ENCODE assay signal across 8 mouse cellular contexts in genomic region chr3:137951819-137952218, GRCm38 (mm10). TPM values are rescaled to one million over a fixed set of nuclear protein-coding genes. Genes with fewer than 3 reads are reported as not detected.
A peak's percentile ranks its signal among the peaks of the same experiment; 100 is the strongest.
DNase-seq lines count a peak whose midpoint lies in the region; ATAC-seq and TF ChIP-seq lines count a peak whose summit lies in the region.

No protein-coding gene starts in this region.

- peaks cover 41% of the 10 kb centered on the region for H3K4me1 ChIP-seq in heart, embryonic 16.5 days (ENCODE audit: control insufficient read depth, insufficient read depth, low read length)
- peaks cover 13% of the 10 kb centered on the region for H3K4me1 ChIP-seq in ES-Bruce4 (ENCODE audit: control insufficient read depth, insufficient read depth, low read length)
- H3K4me1 ChIP-seq in embryonic facial prominence, embryonic 14.5 days (ENCODE audit: control insufficient read depth, insufficient read depth, low read length) = peaks cover 26% of the 10 kb centered on the region
- peaks cover 98% of the 10 kb centered on the region for H3K4me1 ChIP-seq in liver, embryonic 12.5 days

- no peak overlapping the region for H3K4me3 ChIP-seq in heart, embryonic 16.5 days (ENCODE audit: low read length)
- no peak overlapping the region for H3K4me3 ChIP-seq in ES-Bruce4 (ENCODE audit: low read depth, low read length)
- H3K4me3 ChIP-seq in embryonic facial prominence, embryonic 14.5 days (ENCODE audit: low read depth, low read length) = no peak overlapping the region
- H3K4me3 ChIP-seq in liver, embryonic 12.5 days = no peak overlapping the region

- TF ChIP-seq POLR2A in ES-Bruce4 (IDR thresholded peaks at IDR 0.05; ENCODE audit: insufficient read depth, low read length) = no peak

- no peak for TF ChIP-seq EP300 in ES-Bruce4 (IDR thresholded peaks at IDR 0.05; ENCODE audit: insufficient read depth, low read depth, low read length)

- peak overlapping the region; percentile 47 for H3K9ac ChIP-seq in heart, embryonic 16.5 days (ENCODE audit: low read length)
- H3K9ac ChIP-seq in ES-Bruce4 (ENCODE audit: low read depth, poor library complexity, severe bottlenecking) = no peak overlapping the region
- no peak overlapping the region for H3K9ac ChIP-seq in embryonic facial prominence, embryonic 14.5 days (ENCODE audit: low read depth, low read length)
- H3K9ac ChIP-seq in liver, embryonic 12.5 days = 0 out of 2 replicates have a peak overlapping the region, but pooled peaks have one; percentile 6

- no peaks in the 10 kb centered on the region for H3K9me3 ChIP-seq in heart, embryonic 16.5 days (replicated peaks; ENCODE audit: control insufficient read depth, low read length)
- H3K9me3 ChIP-seq in ES-Bruce4 (replicated peaks; ENCODE audit: control insufficient read depth, insufficient read depth, low read length, poor library complexity, severe bottlenecking) = no peaks in the 10 kb centered on the region
- H3K9me3 ChIP-seq in embryonic facial prominence, embryonic 14.5 days (ENCODE audit: control insufficient read depth, low read length) = no peaks in the 10 kb centered on the region
- no peaks in the 10 kb centered on the region for H3K9me3 ChIP-seq in liver, embryonic 12.5 days (replicated peaks)

- TF ChIP-seq CTCF in ES-Bruce4 (IDR thresholded peaks at IDR 0.05; ENCODE audit: low read depth, low read length) = no peak

- no peak for DNase-seq in heart, adult 18-20 months
- no peak for DNase-seq in embryonic facial prominence, embryonic 14.5 days (ENCODE audit: low spot score)
- no peak for DNase-seq in spleen, postnatal 14 days (ENCODE audit: low spot score in 2 of 2)
- DNase-seq in right cerebral cortex, postnatal 36 days (ENCODE audit: low spot score in 2 of 2) = no peak
- no peak for DNase-seq in urinary bladder, postnatal 14 days (ENCODE audit: low spot score)

- 0 out of 2 replicates have a peak, but pooled peaks cover 3% of the 10 kb centered on the region for H3K36me3 ChIP-seq in heart, embryonic 16.5 days (ENCODE audit: control insufficient read depth, insufficient read depth)
- H3K36me3 ChIP-seq in ES-Bruce4 (ENCODE audit: control insufficient read depth, insufficient read depth, low read length, poor library complexity, severe bottlenecking) = no peaks in the 10 kb centered on the region; the same call in 1 of the 2 replicates
- H3K36me3 ChIP-seq in embryonic facial prominence, embryonic 14.5 days (ENCODE audit: control insufficient read depth, insufficient read depth, low read length) = no peaks in the 10 kb centered on the region
- peaks cover 32% of the 10 kb centered on the region for H3K36me3 ChIP-seq in liver, embryonic 12.5 days

- ATAC-seq in heart, embryonic 16.5 days (replicated peaks; ENCODE audit: extremely low read depth, insufficient read depth, low FRiP score) = peak; percentile 20
- ATAC-seq in embryonic facial prominence, embryonic 14.5 days (ENCODE audit: low read depth) = no peak
- ATAC-seq in liver, embryonic 12.5 days = peak; percentile 74

- 15% methylated on average over 7 of the region's 7 CpGs for WGBS in heart, embryonic 16.5 days
- 47% methylated on average over 7 of the region's 7 CpGs for WGBS in embryonic facial prominence, embryonic 14.5 days
- WGBS in liver, embryonic 12.5 days (ENCODE audit: insufficient replicate concordance) = 5% methylated on average over 7 of the region's 7 CpGs

- H3K4me2 ChIP-seq in heart, embryonic 16.5 days (ENCODE audit: low read depth, low read length) = no peak overlapping the region
- H3K4me2 ChIP-seq in embryonic facial prominence, embryonic 14.5 days (ENCODE audit: low read depth, low read length) = no peak overlapping the region
- H3K4me2 ChIP-seq in liver, embryonic 12.5 days = peak overlapping the region; percentile 56

- no peaks in the 10 kb centered on the region for H3K27me3 ChIP-seq in heart, embryonic 16.5 days (ENCODE audit: control insufficient read depth, insufficient read depth, low read length)
- no peaks in the 10 kb centered on the region for H3K27me3 ChIP-seq in ES-Bruce4 (ENCODE audit: control insufficient read depth, insufficient read depth, low read length, poor library complexity, severe bottlenecking)
- H3K27me3 ChIP-seq in embryonic facial prominence, embryonic 14.5 days (replicated peaks; ENCODE audit: control insufficient read depth, insufficient read depth, low read length) = no peaks in the 10 kb centered on the region
- H3K27me3 ChIP-seq in liver, embryonic 12.5 days (replicated peaks) = no peaks in the 10 kb centered on the region

- peak overlapping the region; percentile 46 for H3K27ac ChIP-seq in heart, embryonic 16.5 days (ENCODE audit: low read length)
- peak overlapping the region; percentile 17; the same call in 1 of the 2 replicates for H3K27ac ChIP-seq in ES-Bruce4 (ENCODE audit: insufficient read depth, low read length)
- peak overlapping the region; percentile 44; the same call in 1 of the 2 replicates for H3K27ac ChIP-seq in embryonic facial prominence, embryonic 14.5 days (replicated peaks; ENCODE audit: low read depth, low read length)
- H3K27ac ChIP-seq in liver, embryonic 12.5 days = peak overlapping the region; percentile 81

RNA-seq across cellular contexts. Expression of gene Dapp1, which starts 29.5 kb away (rescaled TPM):
- 17.3 and 22.8 TPM in 2 replicates for polyA plus RNA-seq in heart, embryonic 16.5 days (2015; fragmentation: Nextera tagmentation; extraction: Ambion mirVana)
- total RNA-seq in heart, adult 18-20 months (2021) = 1 to 10 TPM; 5.4 to 9.7 TPM
- polyA plus RNA-seq in ES-Bruce4 (2011; ENCODE audit: insufficient read depth, insufficient read length, low read depth, missing spikeins) = 3.2 and 9.9 TPM in 2 replicates
- polyA plus RNA-seq in embryonic facial prominence, embryonic 14.5 days (2014; fragmentation: Nextera tagmentation; extraction: Ambion mirVana) = 9.0 and 9.4 TPM in 2 replicates
- polyA plus RNA-seq in liver, embryonic 12.5 days (2016; fragmentation: Nextera tagmentation; extraction: Ambion mirVana) = 22.0 and 22.7 TPM in 2 replicates

RNA-seq across cellular contexts. Expression of gene Lamtor3, which starts 33.5 kb away (rescaled TPM):
- 115 and 120 TPM in 2 replicates for polyA plus RNA-seq in heart, embryonic 16.5 days (2015; fragmentation: Nextera tagmentation; extraction: Ambion mirVana)
- total RNA-seq in heart, adult 18-20 months (2021) = 10 to 100 TPM; 93.5 to 93.8 TPM
- polyA plus RNA-seq in ES-Bruce4 (2011; ENCODE audit: insufficient read depth, insufficient read length, low read depth, missing spikeins) = 47.1 and 55.3 TPM in 2 replicates
- polyA plus RNA-seq in embryonic facial prominence, embryonic 14.5 days (2014; fragmentation: Nextera tagmentation; extraction: Ambion mirVana) = 108 and 112 TPM in 2 replicates
- 72.6 and 77.5 TPM in 2 replicates for polyA plus RNA-seq in liver, embryonic 12.5 days (2016; fragmentation: Nextera tagmentation; extraction: Ambion mirVana)

Comparison
In these comparisons a context has a peak if more than half of its experiments do, and no peak if none do; other contexts are left out.
1. H3K27ac ChIP-seq: peak in every context shown above with its lines; median percentile 81 in liver, embryonic 12.5 days; 46 in heart, embryonic 16.5 days; 44 in embryonic facial prominence, embryonic 14.5 days; 17 in ES-Bruce4.
2. H3K9ac ChIP-seq: peak in heart, embryonic 16.5 days (single experiment) and liver, embryonic 12.5 days (single experiment); none in ES-Bruce4 (single experiment) and embryonic facial prominence, embryonic 14.5 days (single experiment).